Mouse (Mus musculus) ES-E14 (cell line): ENCODE results near the gene Slc23a2. TPM values are rescaled to one million over a fixed set of nuclear protein-coding genes. Genes with fewer than 3 reads are reported as not detected.

Source experiments
- DNase-seq: peaks from one replicate; pipeline ENCODE4 v3.0.0-alpha.2; 2013; ENCODE audit warnings: low read depth, low spot score
- H3K27ac ChIP-seq: 2 replicates; pipeline ENCODE4 v1.5.1; 2012; ENCODE audit warnings: low read depth, mild to moderate bottlenecking, low read length, moderate library complexity, mixed read lengths; ENCODE audit not compliant: poor library complexity, insufficient read depth, severe bottlenecking
- H3K36me3 ChIP-seq: 2 replicates; pipeline ENCODE4 v1.6.1; 2012; ENCODE audit warnings: mild to moderate bottlenecking, low read length, moderate library complexity, mixed read lengths; ENCODE audit not compliant: control insufficient read depth, poor library complexity, insufficient read depth, severe bottlenecking
- H3K4me1 ChIP-seq, 2 experiments: fragments of 150-350 bp in 1 of 2; sonication (generic) in 1 of 2; 2 replicates each; pipeline ENCODE4 v1.6.1; 2012; ENCODE audit warnings: low read length in 2 of 2, mild to moderate bottlenecking in 1 of 2, mixed read lengths in 1 of 2; ENCODE audit not compliant: control insufficient read depth in 2 of 2, insufficient read depth in 2 of 2, poor library complexity in 1 of 2
- H3K4me3 ChIP-seq, 2 experiments: fragments of 150-350 bp in 1 of 2; sonication (generic) in 1 of 2; 2 replicates each; pipeline ENCODE4 v1.5.1; 2012; ENCODE audit warnings: low read length in 2 of 2, low read depth in 1 of 2, mild to moderate bottlenecking in 1 of 2, mixed read lengths in 1 of 2; ENCODE audit not compliant: insufficient read depth in 1 of 2, poor library complexity in 1 of 2, severe bottlenecking in 1 of 2
- H3K9ac ChIP-seq: 2 replicates; pipeline ENCODE4 v1.6.1; 2012; ENCODE audit warnings: low read depth, mild to moderate bottlenecking, low read length, mixed read lengths; ENCODE audit not compliant: poor library complexity, insufficient read depth, severe bottlenecking
- H3K9me3 ChIP-seq: fragments of 150-350 bp; sonication (generic); 2 replicates; pipeline ENCODE4 v1.6.1; 2012; ENCODE audit warnings: low read depth, mild to moderate bottlenecking, low read length; ENCODE audit not compliant: control insufficient read depth, insufficient read depth
- CHD2 ChIP-seq: IDR thresholded peaks from 2 replicates; pipeline ENCODE4 v1.6.1; 2014; ENCODE audit warnings: mild to moderate bottlenecking, low read depth, low read length, inconsistent platforms
- HCFC1 ChIP-seq: IDR thresholded peaks from 2 replicates; pipeline ENCODE4 v1.6.1; 2012; ENCODE audit warnings: low read length, inconsistent platforms, borderline replicate concordance; ENCODE audit not compliant: insufficient read depth
- MAFK ChIP-seq: IDR thresholded peaks from 2 replicates; pipeline ENCODE4 v1.6.1; 2014; ENCODE audit warnings: mild to moderate bottlenecking, low read depth, low read length, inconsistent platforms; ENCODE audit not compliant: insufficient read depth
- ZC3H11A ChIP-seq: IDR thresholded peaks from 2 replicates; pipeline ENCODE4 v1.6.1; 2012; ENCODE audit warnings: low read depth, mild to moderate bottlenecking, inconsistent platforms, low read length, borderline replicate concordance
- ZNF384 ChIP-seq: IDR thresholded peaks from 2 replicates; pipeline ENCODE4 v1.6.1; 2012; ENCODE audit warnings: low read depth, low read length, inconsistent platforms
- in situ Hi-C, 2 experiments: fragments of 600-800 bp; cut with MboI; formaldehyde crosslinking; loops; one replicate each; pipeline ENCODE4 v1.15.1; 2025; ENCODE audit warnings: low sequenced_read_pairs in 2 of 2, inconsistent platforms in 1 of 2; ENCODE audit not compliant: unreplicated experiment in 2 of 2
- total RNA-seq: library from RNA; depleted of rRNA; stranded (reverse); fragments of 300-350 nt; gene quantifications from 2 replicates; pipeline ENCODE4 v1.2.3, GENCODE M21; 2012

Slc23a2 gene
- total RNA-seq, 1 experiment = 33.7 TPM

DNA sequence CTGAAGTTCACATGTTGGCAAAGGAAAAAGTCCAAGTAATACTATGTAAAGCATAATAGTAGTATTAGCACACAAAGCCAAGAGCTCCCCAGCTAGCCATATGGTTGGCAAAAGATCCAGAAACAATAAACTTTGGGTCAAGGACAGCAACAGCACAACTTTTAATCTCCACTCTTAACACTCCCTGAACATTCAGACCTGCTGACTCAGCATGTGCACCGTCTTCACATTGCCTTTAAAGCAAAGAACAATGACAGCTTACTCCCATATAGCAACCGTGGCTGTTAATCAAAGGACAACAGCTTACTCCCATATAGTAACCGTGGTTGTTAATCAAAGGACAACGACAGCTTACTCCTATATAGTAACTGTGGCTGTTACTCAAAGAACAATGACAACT lies 48.3 kb downstream of the Slc23a2 start:
- Histone ChIP-seq H3K27ac (no peak overlapping the region), H3K4me3 (no peak overlapping the region), H3K9ac (no peak overlapping the region), H3K9me3 (no peaks in the 10 kb centered on the region), H3K36me3 (peaks cover 10% of the 10 kb centered on the region; the same call in 1 of the 2 replicates), H3K4me1 (no peaks in the 10 kb centered on the region)
- in situ Hi-C loops = no loop called here
- DNase-seq = no peak
- peak; percentile 94 for TF ChIP-seq MAFK
- TF ChIP-seq ZC3H11A = no peak
- TF ChIP-seq CHD2 = no peak
- TF ChIP-seq HCFC1 = no peak
- TF ChIP-seq ZNF384 = no peak

DNA sequence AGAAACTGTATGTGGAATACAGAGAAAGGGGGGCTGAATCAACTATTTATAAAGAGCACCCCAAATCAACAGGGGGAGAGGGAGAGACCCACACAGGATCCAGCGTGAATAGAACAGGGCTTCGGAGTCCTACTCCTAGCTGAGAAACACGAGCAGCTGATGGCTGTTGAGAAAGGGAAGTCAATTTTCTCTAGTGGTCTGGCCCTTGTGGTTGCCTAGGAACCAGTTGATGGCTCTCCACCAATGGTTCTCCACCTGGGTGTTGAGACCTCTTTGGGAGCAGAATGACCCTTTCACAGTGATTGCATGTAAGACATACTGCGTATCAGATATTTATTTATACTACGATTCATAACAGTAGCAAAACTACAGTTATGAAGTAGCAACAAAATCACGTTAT lies 49.1 kb downstream of the Slc23a2 start:
- H3K4me3 ChIP-seq = no peak overlapping the region
- H3K4me1 ChIP-seq = 0 out of 4 replicates have a peak, but pooled peaks cover 0 to 3% of the 10 kb centered on the region in 2 experiments
- in situ Hi-C loops = no loop called here
- peaks cover 8% of the 10 kb centered on the region; the same call in 1 of the 2 replicates for H3K36me3 ChIP-seq
- no peak for TF ChIP-seq HCFC1
- TF ChIP-seq ZNF384 = no peak
- H3K27ac ChIP-seq = no peak overlapping the region
- H3K9me3 ChIP-seq = no peaks in the 10 kb centered on the region
- DNase-seq = no peak
- no peak overlapping the region for H3K9ac ChIP-seq

DNA sequence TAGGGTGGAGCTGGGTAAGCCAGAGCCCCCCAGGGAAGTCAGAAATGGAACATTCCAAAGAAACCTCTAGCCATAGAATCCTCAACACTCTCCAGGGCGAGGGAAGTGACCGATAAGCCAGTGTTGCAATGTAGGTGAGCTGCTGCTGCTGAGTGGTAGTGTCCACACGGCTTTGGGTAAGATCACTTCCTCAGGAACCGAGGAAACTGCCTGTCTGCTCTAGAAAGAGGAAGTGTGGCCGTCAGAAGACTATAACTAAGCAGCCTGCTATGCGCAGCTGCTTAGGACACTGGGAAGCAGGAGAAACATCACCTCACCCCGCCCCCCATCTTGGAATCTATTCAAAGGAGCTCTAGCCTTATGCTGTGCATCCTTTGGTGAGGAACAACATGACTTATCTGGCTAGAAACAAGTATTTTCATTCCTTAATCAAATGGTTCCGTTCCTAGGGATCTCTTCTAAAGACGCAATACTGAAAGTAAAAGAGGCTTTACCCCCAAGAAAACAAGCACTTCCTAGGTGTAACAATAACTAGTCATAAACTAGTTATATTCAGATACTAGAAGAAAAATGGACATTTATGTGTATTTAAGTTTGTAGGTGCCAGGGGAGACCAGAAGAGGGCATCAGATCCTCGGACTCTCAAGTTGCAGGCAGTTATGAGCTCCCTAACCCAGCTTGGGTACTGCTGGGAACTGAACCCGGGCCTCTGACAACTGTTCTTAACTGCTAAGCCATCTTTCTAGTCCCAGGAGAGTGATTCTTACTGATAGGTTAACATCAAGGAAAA lies 50.3 kb downstream of the Slc23a2 start:
- Histone ChIP-seq H3K4me1 (peaks cover 0 to 7% of the 10 kb centered on the region in 2 experiments; a peak in 1 of 4 replicates), H3K4me3 (no peak overlapping the region), H3K9me3 (no peaks in the 10 kb centered on the region), H3K27ac (no peak overlapping the region), H3K36me3 (peaks cover 7% of the 10 kb centered on the region; the same call in 1 of the 2 replicates), H3K9ac (no peak overlapping the region)
- TF ChIP-seq MAFK = no peak
- no peak for TF ChIP-seq ZC3H11A
- TF ChIP-seq ZNF384 = no peak
- no peak for TF ChIP-seq CHD2
- TF ChIP-seq HCFC1 = no peak
- DNase-seq = no peak
- in situ Hi-C loops = no loop called here

DNA sequence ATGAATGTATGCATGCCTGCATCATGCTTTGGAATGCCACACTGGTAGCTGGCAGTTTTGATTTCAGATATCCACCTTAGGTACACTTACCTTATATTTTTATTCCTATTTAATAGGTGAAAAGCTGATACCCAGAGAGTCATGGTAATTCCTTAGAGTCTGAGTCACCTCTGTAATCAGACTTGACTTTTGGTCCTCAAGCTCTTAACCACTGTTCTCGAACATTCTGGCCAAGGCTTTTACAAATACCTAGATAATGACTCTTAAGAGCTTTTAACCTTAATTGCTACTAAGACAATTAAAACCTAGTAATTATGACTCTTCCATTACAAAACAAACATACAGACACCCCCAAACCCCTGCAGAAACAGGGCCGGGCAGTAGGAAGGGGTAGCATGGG lies 51.2 kb downstream of the Slc23a2 start:
- Histone ChIP-seq H3K27ac (no peak overlapping the region), H3K9me3 (no peaks in the 10 kb centered on the region), H3K4me1 (peaks cover 0 to 7% of the 10 kb centered on the region in 2 experiments; a peak in 1 of 4 replicates), H3K4me3 (no peak overlapping the region), H3K36me3 (peaks cover 4% of the 10 kb centered on the region; the same call in 1 of the 2 replicates), H3K9ac (no peak overlapping the region)
- in situ Hi-C loops = no loop called here
- DNase-seq = no peak
- TF ChIP-seq ZC3H11A (no peak), MAFK (no peak), CHD2 (no peak), HCFC1 (no peak), ZNF384 (no peak)
